Mouse (Mus musculus) midbrain, postnatal 0 days (tissue): Measurements from ENCODE around the gene Ubqln4. TPM values are rescaled to one million over a fixed set of nuclear protein-coding genes. Genes with fewer than 3 reads are reported as not detected.

Experiments used
- ATAC-seq: fragments of 200-750 bp; cut with Nextera tagmentation; 2 replicates; pipeline ENCODE4 v1.8.0; 2017; ENCODE audit warnings: moderate number of reproducible peaks, mild to moderate bottlenecking, moderate TSS enrichment, moderate library complexity; ENCODE audit not compliant: low FRiP score
- DNase-seq: peaks from one replicate; pipeline ENCODE4 v3.0.0-alpha.2; 2015; ENCODE audit warnings: low spot score
- H3K27ac ChIP-seq: fragments of 300-500 bp; sonication (generic); 2 replicates; pipeline ENCODE4 v1.5.1; 2014; ENCODE audit warnings: low read depth, mild to moderate bottlenecking, low read length, mixed read lengths
- H3K27me3 ChIP-seq: fragments of 300-500 bp; sonication (generic); 2 replicates; pipeline ENCODE4 v1.6.1; 2014; ENCODE audit warnings: low read length, control low read depth, mixed read lengths; ENCODE audit not compliant: insufficient read depth
- H3K36me3 ChIP-seq: fragments of 300-500 bp; sonication (generic); 2 replicates; pipeline ENCODE4 v1.6.1; 2014; ENCODE audit warnings: low read length, control low read depth, mixed read lengths; ENCODE audit not compliant: insufficient read depth
- H3K4me1 ChIP-seq: fragments of 300-500 bp; sonication (generic); 2 replicates; pipeline ENCODE4 v1.6.1; 2014; ENCODE audit warnings: mild to moderate bottlenecking, control low read depth, antibody characterized with exemption, low read length, mixed read lengths; ENCODE audit not compliant: insufficient read depth
- H3K4me2 ChIP-seq: fragments of 300-500 bp; sonication (generic); 2 replicates; pipeline ENCODE4 v1.6.1; 2014; ENCODE audit warnings: low read depth, mild to moderate bottlenecking, low read length, mixed read lengths; ENCODE audit not compliant: poor library complexity, severe bottlenecking
- H3K4me3 ChIP-seq: fragments of 300-500 bp; sonication (generic); 2 replicates; pipeline ENCODE4 v1.5.1; 2014; ENCODE audit warnings: low read depth, mild to moderate bottlenecking, low read length, moderate library complexity
- H3K9ac ChIP-seq: fragments of 300-500 bp; sonication (generic); replicated peaks from 2 replicates; pipeline ENCODE4 v1.6.1; 2014; ENCODE audit warnings: mild to moderate bottlenecking, low read length, moderate library complexity, mixed read lengths; ENCODE audit not compliant: poor library complexity, severe bottlenecking
- H3K9me3 ChIP-seq: fragments of 300-500 bp; sonication (generic); 2 replicates; pipeline ENCODE4 v1.6.1; 2016; ENCODE audit warnings: low read length, control low read depth
- CTCF ChIP-seq: IDR thresholded peaks from 2 replicates; pipeline ENCODE4 v1.5.1; 2016; ENCODE audit warnings: antibody characterized with exemption, mild to moderate bottlenecking
- WGBS: fragments of 180-500 bp; shearing (Covaris S2); extraction: QIAGEN DNeasy Blood & Tissue Kit; methylation state at CpG from one replicate; pipeline ENCODE4 v1.1.7; 2014; 5-methylcytosine and 5-hydroxymethylcytosine counted together
- polyA plus RNA-seq: library from polyadenylated mRNA; unstranded; fragments of >200 nt; fragmentation: Nextera tagmentation; extraction: Ambion mirVana; gene quantifications from 2 replicates; pipeline ENCODE4 v1.2.1, GENCODE M21; 2015
- total RNA-seq: library from RNA; depleted of rRNA; stranded (reverse); fragments of >200 nt; gene quantifications from 2 replicates; pipeline ENCODE4 v1.2.3, GENCODE M21; 2014

The Ubqln4 gene
- total and polyA plus RNA-seq, 2 experiments from 2014 or later = 30.4 to 120 TPM

GRCm38 (mm10) chr3:88563442-88563841 lies 9.9 kb downstream of the Ubqln4 start:
- TF ChIP-seq CTCF = no peak
- 0 out of 2 replicates have a peak, but pooled peaks have one; percentile 31 for ATAC-seq
- WGBS = 49% methylated on average over 4 of the region's 4 CpGs

GRCm38 (mm10) chr3:88563966-88564365 lies 10.4 kb downstream of the Ubqln4 start:
- 79% methylated on average over 7 of the region's 7 CpGs for WGBS
- ATAC-seq = no peak

More at GRCm38 (mm10) chr3:88563442-88563841, 9.9 kb downstream of the Ubqln4 start:
- Histone ChIP-seq H3K36me3 (peaks cover 73% of the 10 kb centered on the region), H3K4me3 (no peak overlapping the region), H3K27ac (no peak overlapping the region), H3K9ac (no peak overlapping the region), H3K27me3 (no peaks in the 10 kb centered on the region), H3K4me2 (no peak overlapping the region), H3K9me3 (no peaks in the 10 kb centered on the region), H3K4me1 (no peaks in the 10 kb centered on the region)
- DNase-seq = no peak

DNA sequence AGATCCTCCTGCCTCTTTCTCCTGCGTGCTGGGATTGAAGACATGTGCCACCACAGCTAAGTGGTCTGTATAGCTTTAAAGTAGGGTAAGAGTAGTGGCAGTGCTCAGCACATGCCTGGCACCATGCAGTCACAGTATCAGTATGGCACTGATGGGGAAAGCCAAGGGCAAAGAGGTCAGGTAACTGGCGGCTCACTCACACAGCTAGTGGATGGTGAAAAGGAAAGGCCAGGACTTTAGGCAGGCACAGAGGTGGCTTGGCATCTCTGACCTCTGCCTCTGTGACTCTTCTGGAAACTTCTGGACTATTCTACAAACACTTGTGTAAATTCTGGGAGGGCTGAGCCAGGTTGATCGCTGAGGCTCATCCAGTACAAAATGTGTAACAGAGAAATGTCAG lies 12.6 kb downstream of the Ubqln4 start:
- no peaks in the 10 kb centered on the region for H3K9me3 ChIP-seq
- no peak for ATAC-seq

More at GRCm38 (mm10) chr3:88563966-88564365, 10.4 kb downstream of the Ubqln4 start:
- no peak overlapping the region for H3K27ac ChIP-seq
- peaks cover 77% of the 10 kb centered on the region for H3K36me3 ChIP-seq
- no peak overlapping the region for H3K9ac ChIP-seq
- no peak overlapping the region for H3K4me2 ChIP-seq
- H3K27me3 ChIP-seq = no peaks in the 10 kb centered on the region
- DNase-seq = no peak
- H3K4me3 ChIP-seq = no peak overlapping the region
- no peak for TF ChIP-seq CTCF
- H3K4me1 ChIP-seq = no peaks in the 10 kb centered on the region
- no peaks in the 10 kb centered on the region for H3K9me3 ChIP-seq

DNA sequence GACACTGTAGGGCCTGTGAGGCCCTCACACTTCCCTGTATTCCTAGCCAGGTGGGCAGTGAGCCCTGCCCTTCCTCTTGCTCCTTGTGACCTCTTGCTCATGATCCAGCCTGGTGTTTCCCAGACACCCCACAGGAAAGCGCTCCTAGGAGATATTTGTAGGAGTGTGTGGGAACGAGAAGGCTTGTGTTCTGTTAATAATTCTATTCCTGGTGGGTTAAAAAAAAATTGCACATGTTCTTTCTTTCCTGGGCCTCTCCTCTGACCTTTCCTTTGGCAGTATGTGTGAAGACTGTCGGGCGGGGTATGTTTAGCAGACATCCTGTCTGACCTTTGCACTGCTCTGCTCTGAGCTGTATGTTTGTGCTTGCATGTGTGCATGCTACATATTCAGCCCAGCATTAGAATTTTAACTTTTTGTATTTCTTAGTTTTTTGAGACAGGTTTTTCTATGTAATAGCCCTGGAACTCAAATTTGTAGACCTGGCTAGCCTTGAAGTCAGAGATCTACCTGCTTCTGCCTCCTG lies 13.0 kb downstream of the Ubqln4 start:
- DNase-seq = no peak
- Histone ChIP-seq H3K9ac (no peak overlapping the region), H3K4me1 (no peaks in the 10 kb centered on the region), H3K27me3 (no peaks in the 10 kb centered on the region), H3K27ac (no peak overlapping the region), H3K36me3 (peaks cover 71% of the 10 kb centered on the region), H3K9me3 (no peaks in the 10 kb centered on the region), H3K4me3 (no peak overlapping the region), H3K4me2 (no peak overlapping the region)
- no peak for TF ChIP-seq CTCF
- ATAC-seq = no peak
- WGBS = 95% methylated on average over 4 of the region's 4 CpGs

More for the DNA sequence above, 12.6 kb downstream of the Ubqln4 start:
- Histone ChIP-seq H3K27me3 (no peaks in the 10 kb centered on the region), H3K4me3 (no peak overlapping the region), H3K9ac (no peak overlapping the region), H3K4me1 (no peaks in the 10 kb centered on the region), H3K4me2 (no peak overlapping the region), H3K27ac (no peak overlapping the region), H3K36me3 (peaks cover 71% of the 10 kb centered on the region)
- no peak for DNase-seq
- no peak for TF ChIP-seq CTCF
- WGBS = 89% methylated on average over 3 of the region's 3 CpGs

- H3K9ac ChIP-seq = no peak overlapping the region
- no peak overlapping the region for H3K27ac ChIP-seq
- H3K4me2 ChIP-seq = no peak overlapping the region
- no peaks in the 10 kb centered on the region for H3K27me3 ChIP-seq
- no peak for DNase-seq
- H3K9me3 ChIP-seq = no peaks in the 10 kb centered on the region
- no peak for TF ChIP-seq CTCF
- no peaks in the 10 kb centered on the region for H3K4me1 ChIP-seq
- peaks cover 64% of the 10 kb centered on the region for H3K36me3 ChIP-seq
- 92% methylated on average over 6 of the region's 6 CpGs for WGBS
- ATAC-seq = no peak
- H3K4me3 ChIP-seq = no peak overlapping the region
Measured at GRCm38 (mm10) chr3:88567892-88568291, 14.3 kb downstream of the Ubqln4 start.

DNA sequence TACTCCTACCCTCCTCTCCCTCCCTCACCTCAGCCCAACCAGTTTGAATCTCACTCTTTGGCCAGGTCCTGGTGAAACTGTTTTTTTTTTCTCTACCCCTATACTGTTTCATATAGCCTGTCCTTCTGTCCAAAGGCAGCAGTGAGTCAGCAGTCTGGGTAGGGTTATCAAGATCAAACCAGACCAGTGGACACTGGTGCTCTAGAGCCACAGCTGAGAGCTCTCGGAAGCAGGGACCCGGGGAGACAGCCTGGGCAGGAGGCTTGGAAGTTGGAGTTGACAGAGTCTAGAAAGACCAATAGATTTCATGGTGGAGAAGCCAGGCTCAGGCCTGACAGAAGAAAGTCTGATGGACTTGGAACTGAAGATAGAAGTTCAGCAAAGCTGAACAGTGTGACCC lies 15.1 kb downstream of the Ubqln4 start:
- no peak overlapping the region for H3K27ac ChIP-seq

More for the DNA sequence above, 15.1 kb downstream of the Ubqln4 start:
- H3K4me3 ChIP-seq = no peak overlapping the region
- H3K9me3 ChIP-seq = no peaks in the 10 kb centered on the region
- DNase-seq (no peak), ATAC-seq (no peak)
- H3K27me3 ChIP-seq = no peaks in the 10 kb centered on the region
- TF ChIP-seq CTCF = no peak
- 100% methylated on average over 2 of the region's 2 CpGs for WGBS
- no peaks in the 10 kb centered on the region for H3K4me1 ChIP-seq
- no peak overlapping the region for H3K4me2 ChIP-seq
- H3K36me3 ChIP-seq = peaks cover 57% of the 10 kb centered on the region
- no peak overlapping the region for H3K9ac ChIP-seq
